Mouse (Mus musculus) limb, embryonic 14.5 days (tissue): Measurements from ENCODE around the gene 1700113H08Rik. TPM values are rescaled to one million over a fixed set of nuclear protein-coding genes. Genes with fewer than 3 reads are reported as not detected.

Experiments
- ATAC-seq: fragments of 200-750 bp; cut with Nextera tagmentation; 2 replicates; pipeline ENCODE4 v1.8.0; 2017; ENCODE audit warnings: low read depth, moderate number of reproducible peaks, moderate TSS enrichment; ENCODE audit not compliant: low FRiP score
- DNase-seq: peaks from one replicate; pipeline ENCODE4 v3.0.0-alpha.2; 2015; ENCODE audit warnings: low spot score
- H3K27ac ChIP-seq: fragments of 300-500 bp; sonication (generic); replicated peaks from 2 replicates; pipeline ENCODE4 v1.5.1; 2014; ENCODE audit warnings: low read depth, mild to moderate bottlenecking, low read length, moderate library complexity, mixed read lengths
- H3K27me3 ChIP-seq: fragments of 300-500 bp; sonication (generic); 2 replicates; pipeline ENCODE4 v1.6.1; 2014; ENCODE audit warnings: low read length, mixed read lengths; ENCODE audit not compliant: control insufficient read depth, insufficient read depth
- H3K36me3 ChIP-seq: fragments of 300-500 bp; sonication (generic); 2 replicates; pipeline ENCODE4 v1.6.1; 2014; ENCODE audit warnings: mild to moderate bottlenecking, low read length, moderate library complexity, mixed read lengths; ENCODE audit not compliant: control insufficient read depth, insufficient read depth
- H3K4me1 ChIP-seq: fragments of 300-500 bp; sonication (generic); 2 replicates; pipeline ENCODE4 v1.6.1; 2014; ENCODE audit warnings: antibody characterized with exemption, low read length, mixed read lengths; ENCODE audit not compliant: control insufficient read depth, insufficient read depth
- H3K4me2 ChIP-seq: fragments of 300-500 bp; sonication (generic); replicated peaks from 2 replicates; pipeline ENCODE4 v1.6.1; 2014; ENCODE audit warnings: low read depth, mild to moderate bottlenecking, low read length, moderate library complexity; ENCODE audit not compliant: severe bottlenecking
- H3K4me3 ChIP-seq: fragments of 300-500 bp; sonication (generic); replicated peaks from 2 replicates; pipeline ENCODE4 v1.5.1; 2014; ENCODE audit warnings: low read length
- H3K9ac ChIP-seq: fragments of 300-500 bp; sonication (generic); 2 replicates; pipeline ENCODE4 v1.6.1; 2014; ENCODE audit warnings: mild to moderate bottlenecking, low read depth, low read length, moderate library complexity; ENCODE audit not compliant: severe bottlenecking
- H3K9me3 ChIP-seq: fragments of 300-500 bp; sonication (generic); 2 replicates; pipeline ENCODE4 v1.6.1; 2016; ENCODE audit warnings: low read length; ENCODE audit not compliant: control insufficient read depth
- POLR2A ChIP-seq: fragments of 200-500 bp; IDR thresholded peaks from 2 replicates; pipeline ENCODE4 v1.8.0; 2012; ENCODE audit warnings: inconsistent platforms, mild to moderate bottlenecking, moderate library complexity, borderline replicate concordance; ENCODE audit not compliant: insufficient read depth, insufficient read length; ENCODE audit errors: extremely low read depth
- WGBS: fragments of 180-500 bp; shearing (Covaris S2); extraction: QIAGEN DNeasy Blood & Tissue Kit; methylation state at CpG from one replicate; pipeline ENCODE4 v1.1.7; 2014; 5-methylcytosine and 5-hydroxymethylcytosine counted together
- polyA plus RNA-seq, 2 experiments: library from polyadenylated mRNA; depleted of rRNA in 1 of 2; stranded (reverse) in 1 of 2; unstranded in 1 of 2; fragments of >200 nt; fragmentation: Nextera tagmentation in 1 of 2; extraction: Ambion mirVana in 1 of 2; gene quantifications; 2 replicates each; pipeline versions ENCODE4 v1.2.1 to v1.2.3; 2012 to 2014

Gene 1700113H08Rik
- polyA plus RNA-seq, 2 experiments: not detected

GRCm38 (mm10) chr10:87198720-87199119, 140.9 kb downstream of the 1700113H08Rik start:
- no peaks in the 10 kb centered on the region for H3K9me3 ChIP-seq
- H3K4me2 ChIP-seq: no peak overlapping the region
- no peak overlapping the region for H3K9ac ChIP-seq
- ATAC-seq (no peak), DNase-seq (no peak)
- H3K4me1 ChIP-seq: no peaks in the 10 kb centered on the region
- no peak overlapping the region for H3K4me3 ChIP-seq
- no peak overlapping the region for H3K27ac ChIP-seq
- H3K27me3 ChIP-seq: no peaks in the 10 kb centered on the region
- no peaks in the 10 kb centered on the region for H3K36me3 ChIP-seq
- TF ChIP-seq POLR2A: no peak
- WGBS: 85% methylated on average over 2 of the region's 2 CpGs

DNA sequence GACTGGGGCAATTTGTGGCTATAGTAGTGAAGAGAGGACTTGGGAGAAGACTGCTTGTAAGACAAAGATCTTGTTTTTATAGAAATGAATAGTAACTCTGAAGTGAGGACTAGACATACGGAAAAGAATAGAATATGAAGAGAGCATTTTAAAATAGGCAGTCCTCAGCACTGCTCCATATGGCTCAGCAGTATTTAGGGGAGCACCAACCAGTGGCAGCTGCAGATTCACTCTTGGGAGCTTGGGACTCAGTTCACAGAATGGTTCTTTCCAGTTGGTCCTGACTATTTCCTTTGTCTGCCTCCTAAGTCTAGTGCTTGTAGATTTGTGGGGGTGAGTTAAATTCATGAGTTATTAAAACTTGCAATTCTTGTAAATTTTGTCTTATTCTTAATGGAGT, 151.6 kb downstream of the 1700113H08Rik start:
- H3K4me3 ChIP-seq: no peak overlapping the region
- DNase-seq: no peak
- ATAC-seq: no peak
- no peaks in the 10 kb centered on the region for H3K4me1 ChIP-seq
- no peak overlapping the region for H3K27ac ChIP-seq
- no peak for TF ChIP-seq POLR2A
- H3K9ac ChIP-seq: no peak overlapping the region
- no peak overlapping the region for H3K4me2 ChIP-seq
- H3K36me3 ChIP-seq: no peaks in the 10 kb centered on the region
- no peaks in the 10 kb centered on the region for H3K27me3 ChIP-seq
- WGBS: 91% methylated on average over 1 of the region's 1 CpGs
- H3K9me3 ChIP-seq: no peaks in the 10 kb centered on the region

- H3K36me3 ChIP-seq: no peaks in the 10 kb centered on the region
- TF ChIP-seq POLR2A: no peak
- H3K27me3 ChIP-seq: no peaks in the 10 kb centered on the region
- no peak overlapping the region for H3K4me3 ChIP-seq
- no peak for ATAC-seq
- no peak overlapping the region for H3K27ac ChIP-seq
- H3K4me1 ChIP-seq: no peaks in the 10 kb centered on the region
- 88% methylated on average over 4 of the region's 4 CpGs for WGBS
- DNase-seq: no peak
- no peaks in the 10 kb centered on the region for H3K9me3 ChIP-seq
- no peak overlapping the region for H3K9ac ChIP-seq
- H3K4me2 ChIP-seq: no peak overlapping the region
Measured at GRCm38 (mm10) chr10:87211046-87211445, 153.2 kb downstream of the 1700113H08Rik start.

DNA sequence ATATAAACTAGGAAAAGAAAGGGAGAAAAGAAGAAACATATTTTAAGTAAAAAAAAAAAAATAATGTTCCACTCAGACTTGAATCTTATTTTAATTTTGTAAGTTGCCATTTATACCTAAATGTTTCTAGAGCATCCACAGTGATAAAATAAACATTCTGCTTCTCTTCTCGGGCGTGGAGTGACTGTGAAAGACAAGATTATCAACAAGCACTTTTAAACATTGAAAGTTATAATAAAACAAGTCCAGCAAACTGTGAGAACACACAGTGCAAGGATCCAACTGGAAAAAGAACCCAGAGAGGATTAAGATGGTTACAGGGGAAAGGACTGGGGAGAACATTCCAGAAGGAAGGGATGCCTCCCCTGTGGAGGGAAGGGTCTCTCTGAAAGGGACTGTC, 155.0 kb downstream of the 1700113H08Rik start:
- no peak overlapping the region for H3K9ac ChIP-seq
- DNase-seq (no peak), ATAC-seq (no peak)
- H3K4me1 ChIP-seq: no peaks in the 10 kb centered on the region
- no peak overlapping the region for H3K4me3 ChIP-seq
- TF ChIP-seq POLR2A: no peak
- H3K27ac ChIP-seq: no peak overlapping the region
- no peaks in the 10 kb centered on the region for H3K9me3 ChIP-seq
- no peaks in the 10 kb centered on the region for H3K36me3 ChIP-seq
- no peaks in the 10 kb centered on the region for H3K27me3 ChIP-seq
- no peak overlapping the region for H3K4me2 ChIP-seq
- WGBS: 86% methylated on average over 2 of the region's 2 CpGs

GRCm38 (mm10) chr10:87230071-87230910, 172.4 kb downstream of the 1700113H08Rik start:
- Histone ChIP-seq H3K4me3 (no peak overlapping the region), H3K36me3 (no peaks in the 10 kb centered on the region), H3K4me1 (no peaks in the 10 kb centered on the region), H3K9me3 (no peaks in the 10 kb centered on the region), H3K4me2 (no peak overlapping the region), H3K27ac (no peak overlapping the region), H3K9ac (no peak overlapping the region), H3K27me3 (no peaks in the 10 kb centered on the region)
- no peak for ATAC-seq
- TF ChIP-seq POLR2A: no peak
- no peak for DNase-seq
- 61% methylated on average over 31 of the region's 31 CpGs for WGBS
